Mouse (Mus musculus): Measurements from ENCODE around the gene Hist1h3b. TPM values are rescaled to one million over a fixed set of nuclear protein-coding genes. Genes with fewer than 3 reads are reported as not detected.
"Not testable (repeated sequence)": the region's sequence is repeated elsewhere in the genome, so short reads cannot be mapped to it uniquely, and the experiment has no call there.

Gene Hist1h3b
- total RNA-seq (2021) = 100 to 1,000 TPM; 526 to 670 TPM
- long read RNA-seq, experiment 1 = 0 reads
- long read RNA-seq, experiment 2, partial matches to known transcripts = 0 of 1 reads
- long read RNA-seq, experiment 2, other reads (novel, unspliced or antisense) = 0 of 1 reads

DNA sequence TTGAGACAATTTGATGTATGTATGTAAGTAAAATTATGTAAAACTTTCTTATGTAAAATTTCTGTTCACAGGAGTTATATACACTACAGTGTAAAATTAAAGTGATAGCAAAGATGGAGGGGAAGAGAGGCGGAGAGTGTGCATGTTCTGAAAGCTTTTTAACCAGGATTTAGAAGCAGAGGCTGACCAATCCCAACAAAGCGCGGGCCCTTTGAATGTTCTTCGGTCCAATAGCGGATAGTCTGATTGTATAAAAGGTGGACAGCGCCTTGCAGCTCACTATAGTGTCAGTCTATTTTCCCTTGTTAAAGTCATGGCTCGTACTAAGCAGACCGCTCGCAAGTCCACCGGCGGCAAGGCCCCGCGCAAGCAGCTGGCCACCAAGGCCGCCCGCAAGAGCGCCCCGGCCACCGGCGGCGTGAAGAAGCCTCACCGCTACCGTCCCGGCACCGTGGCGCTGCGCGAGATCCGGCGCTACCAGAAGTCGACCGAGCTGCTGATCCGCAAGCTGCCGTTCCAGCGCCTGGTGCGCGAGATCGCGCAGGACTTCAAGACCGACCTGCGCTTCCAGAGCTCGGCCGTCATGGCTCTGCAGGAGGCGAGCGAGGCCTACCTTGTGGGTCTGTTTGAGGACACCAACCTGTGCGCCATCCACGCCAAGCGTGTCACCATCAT lies at the start of gene Hist1h3b:
TSS of gene Hist1h3b (plus strand) at position 201 of the 675 bp plus-strand sequence.
- DNase-seq (ENCODE audit: low spot score in 2 of 2) = peak; percentile 59 to 77

DNA sequence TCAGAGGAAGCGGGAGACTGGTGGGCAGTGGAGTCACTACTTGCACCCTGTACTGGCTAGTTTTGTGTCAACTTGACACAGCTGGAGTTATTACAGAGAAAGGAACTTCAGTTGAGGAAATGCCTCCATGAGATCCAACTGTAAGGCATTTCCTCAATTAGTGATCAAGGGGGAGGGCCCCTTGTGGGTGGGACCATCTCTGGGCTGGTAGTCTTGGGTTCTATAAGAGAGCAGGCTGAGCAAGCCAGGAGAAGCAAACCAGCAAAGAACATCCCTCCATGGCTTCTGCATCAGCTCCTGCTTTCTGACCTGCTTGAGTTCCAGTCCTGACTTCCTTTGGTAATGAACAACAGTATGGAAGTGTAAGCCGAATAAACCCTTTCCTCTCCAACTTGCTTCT lies 49.3 kb upstream of the Hist1h3b start:
- DNase-seq (ENCODE audit: low spot score in 2 of 2) = not testable (repeated sequence)

DNA sequence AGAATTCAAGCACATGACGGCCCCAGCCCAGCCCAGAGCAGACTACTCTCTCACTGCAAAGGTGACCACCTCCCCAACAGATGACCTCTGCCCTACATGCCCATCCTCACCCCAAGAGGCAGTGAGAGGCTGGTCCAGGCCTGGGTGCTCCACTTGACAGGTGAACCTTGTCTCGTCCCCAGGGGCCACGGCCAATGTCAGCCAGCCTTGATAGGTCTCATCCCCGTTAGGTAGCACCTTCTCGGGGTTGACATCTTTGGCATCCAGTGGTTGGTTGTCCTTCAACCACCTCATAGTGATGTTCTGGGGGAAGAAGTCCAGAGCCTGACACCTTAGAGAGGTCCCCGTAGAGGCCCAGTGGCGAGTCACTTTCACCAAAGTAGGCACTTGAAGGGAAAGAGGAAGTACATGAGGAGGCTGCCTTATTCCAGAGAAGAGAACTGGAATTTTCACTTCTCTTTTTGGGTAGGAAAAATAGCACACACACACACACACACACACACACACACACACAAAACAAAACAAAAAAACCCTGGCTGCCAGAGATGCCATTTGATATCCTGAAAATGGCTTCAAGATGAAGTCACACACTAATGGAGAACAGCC lies 46.2 kb upstream of the Hist1h3b start:
- DNase-seq (ENCODE audit: low spot score in 2 of 2) = no peak

DNA sequence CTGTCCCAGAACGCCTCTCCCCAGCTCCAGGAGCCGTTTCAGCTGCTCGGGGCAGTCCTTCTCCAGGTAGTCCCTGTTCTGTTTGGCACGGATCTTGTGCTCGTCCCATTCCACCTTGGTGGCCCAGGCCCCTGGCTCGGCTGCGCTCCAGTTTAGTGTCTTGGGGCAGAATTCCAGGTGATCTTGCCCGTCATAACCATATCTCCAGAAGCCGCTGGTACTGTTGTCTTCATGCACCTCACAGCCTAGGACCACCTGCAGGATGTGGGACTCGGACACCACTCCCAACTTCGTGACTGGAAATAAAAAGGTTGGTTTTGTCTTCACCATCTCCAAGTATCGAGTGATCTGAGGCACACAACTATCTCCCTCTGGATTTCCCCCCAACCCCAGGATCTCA lies 45.3 kb upstream of the Hist1h3b start:
- DNase-seq (ENCODE audit: low spot score in 2 of 2) = no peak

DNA sequence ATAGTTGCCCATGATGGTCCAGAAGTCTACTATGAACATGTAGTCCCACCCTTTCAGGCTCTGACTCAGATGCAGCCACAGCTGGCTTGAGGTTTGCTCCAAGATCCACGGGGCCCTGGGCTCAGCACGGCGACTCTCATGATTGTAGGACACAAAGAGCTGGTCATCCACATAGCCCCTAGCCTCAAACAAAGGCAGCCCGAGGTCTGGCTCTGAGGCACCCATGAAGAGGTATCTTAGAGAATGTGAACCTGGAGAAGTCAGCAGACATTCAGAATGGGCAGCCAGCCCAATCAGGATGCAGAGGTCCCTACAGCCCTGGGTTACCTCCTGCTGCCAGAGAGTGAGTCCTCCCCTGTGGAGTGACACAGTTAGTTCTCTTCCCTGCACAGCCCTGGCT lies 44.0 kb upstream of the Hist1h3b start:
- DNase-seq (ENCODE audit: low spot score in 2 of 2) = no peak

DNA sequence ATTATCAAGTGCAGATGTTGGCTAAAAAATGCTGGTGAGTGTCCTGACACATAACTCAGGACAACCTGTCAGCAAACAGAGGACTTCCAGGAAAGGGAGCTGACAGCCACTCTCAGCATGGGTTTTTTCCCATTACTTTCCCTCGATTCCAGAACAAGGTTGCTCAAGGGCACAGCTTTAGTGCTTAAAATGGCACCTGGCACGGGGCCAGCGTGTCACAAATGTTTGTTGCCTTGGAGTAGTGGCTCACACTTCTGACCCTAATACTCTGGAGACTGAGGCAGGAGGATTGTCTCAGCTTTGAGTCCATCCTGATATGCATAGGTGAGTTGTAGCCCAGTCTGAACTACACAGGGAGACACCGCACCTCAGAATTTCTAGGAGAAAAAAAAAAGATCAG lies 43.4 kb upstream of the Hist1h3b start:
- no peak for DNase-seq (ENCODE audit: low spot score in 2 of 2)

DNA sequence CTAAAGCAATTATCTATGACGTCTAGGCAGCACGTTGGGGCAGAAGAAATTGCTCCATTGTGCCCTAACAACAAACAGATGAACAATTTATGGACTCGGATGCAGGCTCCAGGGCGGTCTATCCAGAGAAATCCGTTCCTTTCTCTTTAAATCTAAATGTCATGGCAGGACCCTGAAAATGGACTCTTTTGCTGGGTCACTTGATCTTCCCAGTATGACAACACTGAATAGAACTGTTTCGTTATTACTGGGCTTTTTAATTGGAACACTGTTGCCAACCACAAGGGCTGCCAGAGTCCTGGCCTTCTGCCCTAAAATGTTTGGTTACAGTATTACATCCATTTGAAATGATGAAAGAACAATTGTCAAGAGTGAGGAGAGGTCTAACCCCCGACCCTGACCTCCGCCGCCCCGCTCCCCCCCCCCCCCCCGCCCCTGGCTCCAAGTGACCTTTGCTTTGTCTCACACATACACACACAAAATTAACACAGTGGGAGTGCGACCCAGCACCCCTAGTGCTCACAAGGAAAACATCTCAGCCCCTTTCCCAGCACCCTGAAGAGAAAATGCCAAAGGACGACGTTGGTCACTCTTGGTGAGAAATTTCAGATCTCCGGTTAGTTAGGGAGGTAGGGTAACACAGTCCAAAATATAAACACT lies 42.2 kb upstream of the Hist1h3b start:
- no peak for DNase-seq (ENCODE audit: low spot score in 2 of 2)

DNA sequence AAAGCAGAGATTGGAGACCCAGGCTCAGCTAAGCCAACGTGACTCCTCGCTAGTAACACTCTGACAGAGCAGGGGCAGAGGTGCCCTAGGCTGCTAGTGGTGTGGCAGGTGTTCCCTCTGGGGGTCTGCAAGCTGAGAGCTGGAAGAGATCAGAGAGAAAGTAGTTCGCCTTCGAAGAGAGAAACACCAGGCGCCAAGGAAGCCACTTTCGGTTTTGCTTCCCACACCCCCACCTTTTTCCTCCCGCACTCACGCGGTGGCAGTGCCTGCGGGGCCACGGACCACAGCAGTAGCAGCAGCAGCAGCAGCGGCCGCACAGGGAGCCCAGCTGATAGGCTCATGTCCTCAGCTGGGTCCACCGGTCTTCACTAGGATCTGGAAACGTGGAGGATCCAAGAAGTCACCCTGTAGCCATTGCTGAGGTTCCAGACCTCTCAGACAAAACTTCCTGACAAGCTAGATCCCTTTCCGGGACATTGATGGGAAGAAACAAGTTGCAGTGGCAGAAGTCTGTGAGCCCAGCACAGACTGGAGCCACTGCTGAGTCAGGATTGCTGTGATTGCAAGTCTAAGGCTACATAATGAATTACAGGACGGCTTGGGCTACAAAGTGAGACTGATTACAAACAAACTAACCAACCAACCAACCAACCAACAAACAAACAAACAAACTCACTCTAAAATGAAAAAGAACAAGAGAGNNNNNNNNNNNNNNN lies 41.5 kb upstream of the Hist1h3b start, which contains the start of gene Hfe:
TSS of gene Hfe (minus strand) at position 481 of the 716 bp plus-strand sequence.
- DNase-seq (ENCODE audit: low spot score in 2 of 2) = peak in 1 of 2 experiments; percentile 30

DNA sequence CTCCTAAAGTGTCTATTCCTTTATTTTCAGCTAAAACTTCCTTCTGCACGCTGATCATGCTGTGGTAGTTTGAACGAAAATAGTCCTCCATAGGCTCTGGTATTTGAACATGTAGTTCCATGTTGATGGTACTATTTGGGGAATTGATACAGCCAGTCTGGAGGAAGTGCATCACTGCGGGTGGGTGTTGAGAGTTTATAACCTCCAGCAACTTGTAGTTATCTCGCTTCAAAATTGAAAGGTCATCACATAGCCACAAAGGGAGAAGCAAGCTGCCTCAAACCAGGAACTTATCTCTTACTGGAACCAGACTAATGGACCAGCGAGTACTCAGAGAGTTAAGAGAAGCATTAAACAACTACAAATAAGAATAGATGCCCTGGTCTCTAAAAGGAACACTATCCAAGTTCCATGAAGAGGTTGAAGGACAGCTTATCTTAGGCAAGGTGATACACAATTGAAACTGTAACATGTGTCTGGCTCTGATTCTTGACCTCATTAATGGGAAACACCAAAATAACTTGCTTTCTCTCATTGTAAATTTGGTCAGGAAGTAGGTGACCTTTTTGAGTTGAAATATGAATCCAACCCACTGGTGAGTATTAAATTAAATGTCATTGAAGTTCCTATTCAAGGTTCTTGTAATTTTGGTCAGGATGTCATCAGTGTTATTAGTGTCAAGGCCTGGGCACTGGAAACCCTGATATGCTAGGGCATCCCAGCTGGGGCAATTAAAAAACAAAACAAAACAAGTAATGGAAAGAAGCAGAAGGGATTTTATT lies 35.6 kb upstream of the Hist1h3b start:
- no peak for DNase-seq (ENCODE audit: low spot score in 2 of 2)

DNA sequence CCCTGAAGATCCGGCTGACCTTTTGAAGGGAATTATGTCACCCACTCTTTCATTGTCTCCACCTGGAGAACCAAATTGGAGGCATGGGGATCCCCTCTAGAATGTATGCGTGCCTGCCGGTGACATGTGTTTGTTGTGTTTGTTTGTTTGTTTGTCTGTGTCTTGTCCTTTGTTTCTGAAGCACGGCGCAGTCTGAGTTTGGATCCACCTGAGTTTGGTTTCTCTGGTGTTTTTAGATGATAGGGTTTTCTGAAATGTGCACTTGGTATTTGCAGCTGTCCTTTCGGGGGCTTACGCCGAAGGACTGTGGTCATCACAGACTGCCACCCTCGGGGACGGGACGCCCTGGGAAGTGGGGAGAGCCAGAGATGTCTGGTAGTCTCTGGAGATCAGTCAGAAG lies 34.9 kb upstream of the Hist1h3b start:
- no peak for DNase-seq (ENCODE audit: low spot score in 2 of 2)

DNA sequence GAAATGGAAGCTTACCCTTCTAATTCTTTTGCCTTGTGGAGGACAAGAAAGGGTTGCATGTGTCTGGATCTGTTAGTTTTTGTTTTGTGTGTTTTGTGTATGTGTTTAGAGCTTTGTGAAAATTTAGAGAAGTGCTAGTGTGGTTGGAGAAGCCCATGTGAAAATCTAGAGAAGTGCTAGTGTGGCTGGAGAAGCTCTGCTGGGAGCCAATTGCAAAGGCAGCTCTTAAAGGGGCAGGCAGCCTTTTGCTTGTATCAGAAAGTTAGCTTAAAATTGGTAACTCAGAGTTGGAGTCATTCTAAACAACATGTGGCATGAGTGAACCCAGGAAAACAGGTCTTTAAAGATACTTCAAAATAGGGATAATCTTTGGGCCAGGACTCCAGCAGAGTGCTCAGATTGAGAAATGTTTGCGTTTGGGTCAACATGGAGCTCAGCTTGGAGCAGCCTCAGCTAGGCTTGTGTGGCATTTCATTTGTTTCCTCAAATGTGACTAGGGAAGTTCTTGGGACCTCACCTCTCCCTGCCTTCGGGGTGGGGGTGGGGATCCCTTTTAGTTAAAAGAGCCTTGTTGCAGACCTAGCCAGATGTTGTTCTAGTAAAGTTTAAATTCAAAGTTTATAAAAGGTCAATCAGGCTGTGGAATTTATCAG lies 34.3 kb upstream of the Hist1h3b start:
- not testable (repeated sequence) for DNase-seq (ENCODE audit: low spot score in 2 of 2)

DNA sequence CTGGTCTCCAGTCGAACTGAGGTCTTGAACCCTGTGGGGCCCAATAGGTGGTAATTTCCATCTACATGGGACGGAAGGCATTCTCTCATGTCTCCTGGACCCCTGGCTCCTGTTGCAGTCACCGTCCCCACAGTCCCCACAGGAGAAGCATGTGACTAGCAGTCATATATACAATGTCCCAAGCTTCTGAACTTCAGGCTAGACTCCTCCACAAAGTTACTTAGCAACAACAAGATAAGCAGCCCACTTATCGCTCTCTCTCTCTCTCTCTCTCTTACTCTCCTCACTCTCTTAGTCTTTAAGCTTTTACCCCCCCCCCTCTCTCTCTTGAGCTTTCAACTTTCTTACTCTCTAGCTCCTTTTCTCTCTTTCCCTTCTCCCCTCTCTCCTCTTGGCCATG lies 27.8 kb upstream of the Hist1h3b start:
- DNase-seq (ENCODE audit: low spot score in 2 of 2) = no peak

DNA sequence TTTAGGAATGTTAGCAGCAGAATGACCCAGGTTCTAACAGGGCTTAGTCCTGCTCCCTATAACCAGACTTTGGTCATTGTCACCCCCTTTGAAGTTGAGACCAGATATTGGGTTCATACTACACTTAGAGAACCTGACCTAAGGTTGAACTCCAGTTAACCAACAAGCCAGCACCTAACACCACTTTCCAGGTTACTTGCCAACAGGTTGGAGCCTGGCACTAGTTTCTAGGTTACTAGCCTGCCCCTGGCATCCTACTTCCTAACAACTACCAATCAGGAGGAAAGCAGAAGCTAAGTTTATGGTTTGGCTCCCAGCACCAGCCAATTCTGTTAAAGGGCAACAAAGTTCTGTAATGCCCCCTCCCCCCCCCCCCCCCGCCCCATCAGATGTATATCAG lies 26.9 kb upstream of the Hist1h3b start:
- DNase-seq (ENCODE audit: low spot score in 2 of 2) = no peak

DNA sequence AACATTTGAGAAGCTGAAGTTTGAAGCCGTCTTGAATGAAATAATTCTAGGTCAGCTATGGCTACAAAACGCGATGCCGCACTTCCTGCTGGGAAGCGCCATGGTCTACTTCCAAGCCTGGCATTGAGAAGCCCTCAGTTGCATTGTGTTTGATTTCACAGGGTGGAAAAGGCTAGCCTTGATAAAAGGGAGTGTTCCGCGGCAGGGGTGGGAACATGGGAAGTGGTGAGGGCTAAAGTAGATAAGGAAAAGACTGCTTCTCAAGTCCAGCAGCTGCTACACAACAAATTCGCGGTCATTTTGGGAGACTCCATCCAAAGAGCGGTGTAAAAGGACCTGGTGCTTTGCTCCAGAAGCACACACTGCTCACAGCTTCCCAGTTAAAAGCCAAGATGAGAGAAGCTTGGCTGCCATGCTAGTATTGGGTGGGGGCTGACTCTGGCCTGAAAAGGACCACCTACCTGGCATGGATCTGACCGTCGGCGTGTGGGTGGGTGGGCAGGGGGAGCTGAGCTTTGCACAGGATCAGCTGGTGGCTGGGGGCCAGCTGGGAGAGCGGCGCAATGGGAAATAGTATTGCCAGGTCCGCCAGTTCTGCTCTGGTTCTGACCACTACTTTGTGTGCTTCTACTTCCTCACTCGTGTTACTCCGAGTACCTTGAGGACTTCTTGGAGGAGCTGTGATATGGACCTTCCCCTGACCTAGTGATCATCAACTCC lies 23.4 kb upstream of the Hist1h3b start:
- no peak for DNase-seq (ENCODE audit: low spot score in 2 of 2)

DNA sequence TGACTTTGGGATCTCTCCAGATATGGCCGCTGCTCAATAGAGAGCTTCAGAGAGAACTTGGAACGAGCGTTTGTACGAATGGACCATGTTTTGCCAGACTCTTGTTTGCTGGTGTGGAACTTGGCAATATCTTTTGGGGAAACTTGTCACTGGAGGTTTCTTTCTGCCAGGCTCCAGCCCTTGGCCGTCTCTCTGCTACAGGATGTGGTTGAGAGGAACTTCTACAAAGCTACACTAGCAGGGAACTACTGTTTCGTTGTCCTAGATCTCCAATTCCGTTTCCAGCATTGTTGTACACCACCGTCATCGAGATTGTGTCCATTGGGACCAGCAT lies 22.9 kb upstream of the Hist1h3b start:
- no peak for DNase-seq (ENCODE audit: low spot score in 2 of 2)

DNA sequence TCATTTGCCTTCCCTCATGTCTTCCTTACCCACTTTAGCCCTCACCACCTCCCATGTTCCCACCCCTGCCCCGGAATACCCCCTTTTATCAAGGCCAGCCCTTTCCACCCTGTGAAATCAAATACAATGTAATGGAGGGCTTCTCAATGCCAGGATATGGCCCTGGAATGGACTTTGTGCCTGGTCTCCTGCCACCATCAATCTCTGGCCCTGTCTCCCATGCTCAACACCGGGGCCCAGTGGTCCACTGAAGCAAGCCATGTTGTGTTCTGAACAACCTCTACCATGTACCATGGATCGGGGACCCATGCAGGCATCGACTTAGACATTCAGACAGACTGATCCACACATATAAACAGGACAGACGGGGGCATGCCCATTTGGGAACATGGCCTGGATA lies 22.4 kb upstream of the Hist1h3b start:
- no peak for DNase-seq (ENCODE audit: low spot score in 2 of 2)

DNA sequence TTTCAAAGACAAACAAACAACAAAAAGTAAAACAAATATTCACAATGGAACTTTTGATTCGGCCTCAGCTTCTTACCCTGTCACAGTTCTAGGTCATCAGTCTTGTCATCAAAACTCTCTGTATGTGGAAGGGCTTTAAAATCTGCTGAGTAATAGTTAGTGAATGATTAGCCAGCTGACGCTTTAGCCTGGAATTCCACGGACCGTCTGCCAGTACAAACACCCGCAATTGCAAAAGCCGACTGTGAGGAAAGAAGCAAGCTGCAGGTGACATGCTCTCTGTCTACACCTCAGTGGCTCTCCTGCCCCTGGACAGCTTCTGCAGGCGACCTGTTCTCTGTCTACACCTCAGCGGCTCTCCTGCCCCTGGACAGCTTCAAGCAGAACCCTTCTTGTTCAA lies 21.6 kb upstream of the Hist1h3b start:
- DNase-seq (ENCODE audit: low spot score in 2 of 2) = no peak

DNA sequence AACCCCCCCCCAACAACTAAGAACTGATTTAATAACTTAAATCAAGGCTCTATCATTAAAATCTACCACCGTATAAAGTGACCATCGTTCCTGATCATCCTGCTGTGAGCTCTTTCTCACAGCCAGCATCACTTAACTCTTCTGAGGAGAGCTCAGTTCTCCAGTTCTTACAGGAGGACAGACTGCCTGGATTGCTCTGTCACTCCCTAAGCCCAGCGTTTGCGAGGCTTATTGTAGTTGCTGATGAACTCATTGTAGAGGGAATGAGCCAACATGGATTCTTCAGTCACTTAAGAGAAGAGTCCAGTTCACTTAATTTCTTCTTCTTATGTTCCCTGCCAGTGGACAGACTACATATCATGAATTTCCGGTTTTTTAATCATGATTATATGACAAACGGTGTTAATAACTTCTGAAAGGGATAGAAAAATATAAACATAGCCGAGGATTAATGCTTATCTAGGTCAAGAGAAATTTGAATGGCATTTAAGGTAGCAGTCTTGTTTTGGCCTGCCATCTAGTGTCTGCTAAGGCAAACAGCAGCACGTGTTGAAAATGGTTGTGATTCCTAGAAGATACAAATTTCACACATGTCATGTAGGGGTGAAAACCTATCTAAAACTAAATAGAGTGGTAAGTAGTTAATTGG lies 19.8 kb upstream of the Hist1h3b start:
- no peak for DNase-seq (ENCODE audit: low spot score in 2 of 2)

DNA sequence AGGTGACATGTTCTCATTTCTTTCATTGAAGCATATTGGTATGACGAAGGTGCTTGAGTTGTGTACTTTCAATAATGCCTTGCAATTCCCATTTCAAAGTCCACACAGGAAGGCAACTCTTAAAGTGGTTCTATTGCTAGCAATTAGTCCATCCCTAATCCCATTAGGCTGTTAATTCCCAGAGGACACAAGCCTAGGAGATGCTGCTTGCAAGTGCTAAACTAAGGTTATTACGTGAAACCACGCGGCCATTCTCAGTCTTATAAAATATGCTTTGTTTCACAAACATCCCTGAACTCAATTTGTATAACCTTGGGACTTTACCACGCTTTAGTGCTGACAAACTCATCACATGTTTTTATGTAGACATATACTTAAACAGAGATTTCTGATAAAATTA lies 15.0 kb upstream of the Hist1h3b start:
- DNase-seq (ENCODE audit: low spot score in 2 of 2) = no peak
